Mouse (Mus musculus) CD4-positive helper T cell, adult 2 months (primary cell): ENCODE data around the gene Atg2b.

Experiments
- DNase-seq: peaks from one replicate; pipeline ENCODE4 v3.0.0-alpha.2; 2012; ENCODE audit warnings: low read depth, missing footprints, low spot score

The Atg2b gene

DNA sequence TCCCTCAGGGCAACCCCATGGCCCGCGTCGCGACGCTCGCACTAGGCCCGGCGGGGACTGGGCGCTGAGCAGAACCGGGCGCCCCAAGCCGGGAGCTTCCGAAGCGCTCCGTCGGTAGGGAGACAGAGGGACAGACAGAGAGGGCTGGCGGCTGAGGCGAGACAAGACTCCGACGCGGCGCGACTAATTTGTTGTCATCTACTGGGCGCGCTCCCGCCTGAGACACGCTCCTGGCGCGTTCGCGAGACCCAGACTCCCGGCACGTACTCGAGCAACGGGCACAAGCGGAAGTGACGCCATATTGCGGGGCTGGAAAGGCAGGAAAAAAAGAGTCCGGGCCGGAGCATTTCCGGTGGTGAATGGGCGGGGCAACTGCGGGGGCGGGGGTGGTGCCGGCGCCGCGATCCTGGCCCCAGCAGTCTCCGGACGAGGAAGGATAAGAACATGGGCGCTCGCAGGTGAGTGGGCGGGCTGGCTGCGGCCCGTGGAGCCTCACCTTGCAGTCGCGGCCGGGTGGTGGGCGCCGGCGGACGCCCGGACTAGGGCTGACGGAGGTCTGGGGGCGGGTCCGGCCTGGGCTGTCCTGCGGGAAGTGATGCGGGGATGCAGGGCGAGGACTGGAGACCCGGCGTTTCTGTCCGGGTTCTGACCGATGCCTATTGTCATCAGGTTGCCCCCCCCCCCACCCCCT, at the start of gene Atg2b:
TSS of gene Atg2b (minus strand) at position 211 of the 691 bp plus-strand sequence.
- peak; percentile 97 for DNase-seq

DNA sequence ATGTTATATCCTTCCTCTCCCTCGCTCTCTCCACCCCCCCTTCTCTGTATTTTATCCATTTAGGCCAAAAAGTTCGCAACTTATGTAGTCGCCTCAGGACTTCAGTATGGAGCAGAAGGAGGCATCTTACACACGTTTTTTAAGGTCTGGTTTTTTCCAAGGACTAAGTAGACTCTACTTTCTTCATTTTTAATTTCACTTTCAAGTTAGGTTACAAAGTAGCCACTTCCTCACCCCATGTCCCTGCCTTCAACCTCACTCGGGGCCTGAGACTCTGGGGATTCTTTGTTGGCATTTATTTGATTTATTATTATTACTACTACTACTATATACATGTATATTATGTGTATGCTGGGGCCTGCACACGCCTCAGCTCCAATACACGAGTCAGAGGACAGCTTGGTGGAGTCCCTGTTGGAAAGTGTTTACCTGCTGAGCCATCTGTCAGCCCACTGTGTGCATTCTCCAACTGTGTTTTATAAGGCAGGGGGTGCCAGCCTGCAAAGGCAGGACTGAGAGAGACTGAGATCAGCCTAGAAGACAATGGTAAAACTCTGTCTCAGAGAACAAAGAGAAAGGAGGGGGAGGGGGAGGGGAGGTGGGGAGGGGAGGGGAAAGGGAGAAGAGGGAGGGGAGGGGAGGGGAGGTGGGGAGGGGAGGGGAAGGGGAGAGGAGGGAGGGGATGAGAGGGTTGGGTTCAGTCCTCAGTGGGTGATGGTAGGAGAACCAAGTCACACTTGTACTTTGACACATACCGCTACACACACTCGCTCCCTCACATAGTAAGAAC, 48.6 kb upstream of the Atg2b start:
- no peak for DNase-seq

DNA sequence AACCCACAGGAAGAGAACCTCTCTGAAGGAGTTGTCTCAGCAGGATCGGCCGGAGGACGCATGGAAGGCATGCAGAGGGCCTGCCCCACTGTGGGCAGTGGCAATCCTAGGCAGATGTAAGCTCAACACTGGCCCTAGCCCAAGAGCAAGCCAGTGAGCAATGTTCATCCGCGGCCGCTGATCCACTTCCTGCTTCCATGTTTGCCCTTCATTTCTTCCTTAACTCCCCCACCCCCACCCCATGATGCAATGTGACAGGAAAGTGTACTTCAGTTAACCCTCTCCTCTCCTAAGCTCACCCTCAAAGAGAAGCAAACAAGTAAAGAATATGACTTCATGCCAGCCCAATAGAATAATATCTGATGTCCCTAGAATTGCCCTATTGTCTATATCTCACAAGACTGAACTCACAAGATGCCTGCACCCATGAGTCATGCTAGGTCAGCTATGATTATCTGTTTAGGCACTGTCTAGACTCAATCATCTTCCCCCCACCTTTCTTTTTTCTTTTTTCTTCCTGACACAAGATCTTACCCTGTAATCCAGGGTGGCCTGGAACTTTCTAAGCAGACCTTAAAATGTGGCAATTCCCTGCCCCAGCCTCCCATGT, 45.9 kb upstream of the Atg2b start:
- DNase-seq = no peak

DNA sequence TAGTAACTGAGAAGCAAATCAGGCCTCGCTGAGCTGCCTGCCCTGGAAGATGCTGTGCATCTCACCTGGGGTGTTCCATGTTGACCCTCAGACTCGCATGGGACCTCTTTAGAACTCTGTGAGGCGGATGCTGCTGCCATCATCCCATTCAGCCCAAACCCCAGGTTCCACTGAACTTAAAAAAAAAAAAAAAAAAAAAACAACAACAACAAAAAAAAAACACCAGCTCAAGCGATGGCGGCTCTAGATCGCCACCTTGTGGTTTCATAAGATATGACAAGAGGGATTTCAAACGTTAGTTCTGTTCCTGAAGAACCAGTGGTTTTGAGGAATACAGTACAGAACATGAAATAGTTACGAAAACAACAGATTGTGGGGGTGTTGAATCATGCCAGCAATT, 43.0 kb upstream of the Atg2b start:
- DNase-seq = peak; percentile 54

DNA sequence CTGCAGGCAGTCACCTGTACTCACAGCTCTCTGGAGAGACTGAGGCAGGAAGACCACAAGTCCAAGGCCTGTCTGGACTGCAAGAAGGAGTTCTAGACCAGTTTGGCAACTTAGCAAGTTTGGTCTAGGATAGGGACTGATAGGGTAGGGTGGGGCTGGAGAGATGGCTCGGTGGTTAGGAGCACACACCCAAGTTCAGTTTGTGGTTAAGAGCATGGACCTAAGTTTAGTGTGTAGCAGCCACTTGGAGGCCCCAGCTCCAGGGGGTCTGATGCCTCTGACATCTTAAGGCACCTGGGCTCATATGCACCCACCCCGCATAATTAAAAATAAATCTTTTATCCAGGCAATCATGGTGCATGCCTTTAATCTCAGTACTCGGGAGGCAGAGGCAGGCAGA, 42.3 kb upstream of the Atg2b start:
- no peak for DNase-seq

DNA sequence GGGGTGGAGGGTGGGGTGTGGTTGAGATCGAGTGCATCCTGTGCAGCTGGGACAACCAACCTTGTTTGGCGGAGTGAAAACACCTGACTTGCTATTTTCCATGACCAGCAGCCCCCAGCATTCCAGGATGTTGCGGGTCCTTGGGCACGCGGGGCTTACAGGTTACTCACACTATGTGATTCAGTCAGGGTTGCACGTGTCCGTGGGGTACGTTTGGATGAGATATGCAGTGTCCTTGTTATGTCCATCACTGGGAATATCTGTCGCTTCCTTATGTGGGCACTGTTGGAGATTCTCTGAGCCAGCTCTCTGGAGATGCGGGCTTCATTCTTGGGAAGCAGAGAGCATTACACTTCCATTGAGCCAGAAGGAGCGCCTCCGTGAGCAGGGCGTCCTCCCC, 40.7 kb upstream of the Atg2b start:
- DNase-seq = no peak

DNA sequence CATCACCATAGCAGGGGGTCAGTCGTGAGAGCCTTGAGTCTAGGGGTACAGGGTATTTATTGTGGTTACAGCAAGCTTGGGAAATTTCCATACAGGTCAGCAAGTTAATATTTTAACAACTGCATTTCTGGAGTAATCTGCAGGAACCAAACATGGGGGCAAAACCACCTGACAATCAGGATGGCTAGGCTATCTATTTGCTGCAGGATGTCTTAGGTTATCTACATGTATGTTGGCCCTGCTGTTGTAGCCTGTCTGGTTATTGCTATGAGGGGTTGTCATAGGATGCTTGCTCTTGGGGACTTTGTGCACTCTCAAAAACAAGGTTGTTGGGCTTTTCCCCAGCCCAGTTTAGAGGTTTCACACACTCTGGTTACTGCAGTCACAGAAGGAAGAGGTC, 39.6 kb upstream of the Atg2b start:
- no peak for DNase-seq

DNA sequence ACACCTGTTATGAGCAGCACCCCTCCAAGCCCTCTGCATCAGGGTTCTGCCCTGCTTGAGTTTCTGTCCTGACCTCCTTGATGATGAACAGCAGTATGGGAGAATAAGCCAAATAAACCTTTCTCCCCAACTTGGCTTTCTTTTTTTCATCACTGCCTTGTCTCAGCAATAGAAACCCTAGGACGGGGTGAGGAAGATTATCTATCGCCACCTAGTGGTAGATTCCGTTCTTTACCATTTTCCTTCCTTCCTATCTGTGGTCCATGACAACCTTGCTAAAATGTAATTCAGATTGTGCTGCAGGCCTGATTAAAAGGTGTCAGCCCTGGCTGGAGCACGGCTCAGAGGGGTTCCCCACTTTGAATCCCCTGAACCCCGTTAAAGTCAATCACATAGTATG, 37.6 kb upstream of the Atg2b start:
- DNase-seq = peak; percentile 63

DNA sequence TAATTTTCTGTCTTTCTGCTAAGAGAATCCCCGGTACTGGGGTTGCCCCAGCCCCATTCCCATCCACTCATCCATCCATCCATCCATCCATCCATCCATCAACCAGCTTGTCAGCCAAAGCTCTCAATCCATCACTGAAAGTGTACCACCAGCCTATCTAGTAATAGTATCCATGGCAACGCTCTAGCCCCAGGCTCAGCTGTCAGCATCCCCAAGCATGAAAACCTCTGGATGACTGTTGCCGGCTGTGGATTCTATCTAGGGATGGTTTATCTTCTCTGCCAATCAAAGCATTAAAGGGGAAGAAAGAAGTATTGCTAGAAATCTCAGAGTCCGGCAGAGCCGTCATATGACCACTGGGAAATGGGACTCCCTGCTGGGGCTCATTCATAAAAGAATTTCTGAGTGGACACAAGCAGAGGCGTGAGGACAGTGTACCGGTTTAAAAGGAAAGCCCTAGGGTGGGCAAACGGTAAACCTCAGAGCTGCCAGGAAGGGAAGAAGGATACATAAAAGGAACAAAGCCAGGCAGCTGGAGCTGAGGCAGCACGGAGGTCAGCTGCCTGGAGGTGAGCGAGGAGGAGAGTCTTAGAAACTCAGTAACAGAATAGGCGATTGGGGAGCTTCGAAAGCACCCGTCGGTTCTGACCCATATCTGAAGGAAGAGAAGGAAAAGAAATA, 36.6 kb upstream of the Atg2b start:
- DNase-seq = no peak

DNA sequence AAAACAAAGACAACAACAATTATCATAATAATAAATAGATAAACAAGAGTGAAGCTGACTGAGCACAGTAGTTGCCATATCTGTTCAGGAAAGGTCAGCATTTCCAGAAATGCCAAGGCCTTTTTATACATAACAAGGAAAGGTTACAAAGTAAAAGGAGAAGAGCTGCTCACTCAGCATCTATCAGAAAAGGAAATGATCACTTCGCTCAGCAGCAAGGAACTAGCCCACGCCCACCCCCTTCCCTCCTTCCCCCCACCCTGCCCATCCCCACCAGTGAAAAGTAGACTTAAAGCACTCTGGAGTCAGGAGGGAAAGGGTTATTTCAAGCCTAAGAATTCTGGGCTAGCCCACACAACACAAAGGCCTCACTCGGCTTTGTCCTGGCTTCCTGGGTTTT, 35.2 kb upstream of the Atg2b start:
- no peak for DNase-seq

DNA sequence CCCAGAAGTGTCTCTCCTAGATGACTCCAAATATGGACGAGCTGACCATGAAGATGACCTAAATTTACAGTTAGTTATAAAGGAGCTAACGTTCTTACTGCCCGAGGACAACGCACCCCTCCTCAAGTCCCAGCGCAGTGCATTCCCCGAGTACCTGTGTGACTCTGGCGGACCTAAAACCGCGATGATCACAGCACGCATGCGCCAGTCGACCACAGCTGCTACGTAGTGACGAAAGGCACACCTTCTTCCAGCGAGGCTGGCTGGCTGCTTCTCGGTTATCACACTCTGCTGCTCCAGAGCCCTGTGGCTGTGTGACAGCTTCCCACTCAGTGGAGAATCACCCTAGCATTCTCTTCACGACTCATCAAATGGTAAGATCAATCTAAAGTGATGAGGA, 33.6 kb upstream of the Atg2b start:
- DNase-seq = peak; percentile 64

DNA sequence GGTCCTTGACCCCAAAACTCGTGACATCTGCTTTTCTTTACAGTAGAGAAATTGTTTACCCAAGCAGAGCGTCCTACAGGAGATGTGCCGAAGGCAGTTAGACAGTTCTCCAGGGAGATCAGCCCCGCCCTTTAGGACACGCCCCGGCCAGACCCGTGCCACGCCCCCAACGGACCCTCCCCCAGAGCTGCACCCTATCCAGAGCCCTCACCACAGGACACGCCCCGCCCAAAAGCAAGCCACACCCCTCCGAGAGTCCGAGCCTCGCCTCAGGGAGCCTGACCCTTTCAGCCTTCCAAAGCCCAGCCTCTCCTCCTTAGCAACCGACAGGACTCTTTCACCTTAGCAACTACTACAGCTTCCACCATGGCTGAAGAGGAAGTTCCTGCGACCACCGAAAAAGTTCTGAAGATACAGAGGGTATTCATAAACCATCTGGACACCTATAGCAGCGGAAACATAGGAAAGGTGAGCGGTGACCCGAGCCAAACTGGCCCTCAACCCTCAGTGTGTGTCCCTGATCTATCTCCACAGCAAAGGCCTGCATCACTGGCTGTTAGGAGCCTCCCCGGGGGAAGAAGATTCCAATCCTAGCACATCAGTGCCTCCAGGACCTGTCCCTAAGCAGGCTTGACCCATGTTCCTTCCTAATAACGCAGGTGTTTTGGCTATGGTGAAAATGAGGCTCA, 20.9 kb upstream of the Atg2b start, which contains the start of gene Ak7:
TSS of gene Ak7 (plus strand) at position 178 of the 689 bp plus-strand sequence.
- DNase-seq = peak; percentile 22

DNA sequence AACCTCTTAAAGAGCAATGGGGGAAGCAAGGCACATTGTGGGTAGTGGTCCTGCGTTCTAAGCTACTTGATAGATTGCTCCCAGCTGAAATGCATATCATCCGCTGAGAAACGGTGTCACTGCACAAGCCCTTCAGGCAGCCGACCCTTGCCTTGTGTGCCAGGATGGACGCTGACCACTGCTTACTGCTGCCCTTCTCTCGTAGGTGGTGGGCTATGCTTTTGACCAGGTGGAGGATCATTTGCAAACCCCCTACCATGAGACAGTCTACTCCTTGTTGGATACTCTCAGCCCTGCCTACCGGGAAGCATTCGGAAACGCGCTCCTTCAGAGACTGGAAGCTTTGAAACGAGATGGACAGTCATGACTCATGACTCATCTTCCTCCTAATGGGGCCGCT, 15.4 kb upstream of the Atg2b start:
- no peak for DNase-seq

DNA sequence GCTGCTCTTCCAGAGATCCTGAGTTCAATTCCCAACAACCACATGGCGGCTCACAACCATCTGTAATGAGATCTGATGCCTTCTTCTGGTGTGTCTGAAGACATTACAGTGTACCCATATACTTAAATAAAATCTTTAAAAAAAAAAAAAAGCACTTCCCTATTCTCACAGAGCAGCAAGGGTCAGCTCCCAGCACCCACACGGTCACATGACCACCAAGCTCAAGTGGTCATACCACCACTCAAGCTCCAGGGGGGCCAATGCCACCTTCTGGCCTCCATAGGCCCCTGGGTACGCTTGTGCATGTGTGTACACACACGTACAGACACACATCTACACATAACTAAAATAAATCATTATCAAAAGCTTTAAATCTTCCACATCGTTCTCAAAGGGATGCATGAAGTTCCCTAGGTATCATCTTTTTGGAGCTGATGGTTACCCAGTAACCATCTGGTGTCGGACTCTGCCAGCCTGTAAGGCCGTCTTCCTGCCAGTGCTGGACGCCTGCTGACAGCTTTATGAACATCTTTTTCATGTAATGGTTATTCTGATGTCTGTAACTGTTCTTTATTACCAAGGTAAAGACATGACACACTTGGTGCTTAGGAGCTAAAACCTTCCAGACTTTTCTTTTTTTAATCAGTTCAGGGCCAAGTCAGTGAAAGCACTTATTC, 12.2 kb upstream of the Atg2b start:
- no peak for DNase-seq

DNA sequence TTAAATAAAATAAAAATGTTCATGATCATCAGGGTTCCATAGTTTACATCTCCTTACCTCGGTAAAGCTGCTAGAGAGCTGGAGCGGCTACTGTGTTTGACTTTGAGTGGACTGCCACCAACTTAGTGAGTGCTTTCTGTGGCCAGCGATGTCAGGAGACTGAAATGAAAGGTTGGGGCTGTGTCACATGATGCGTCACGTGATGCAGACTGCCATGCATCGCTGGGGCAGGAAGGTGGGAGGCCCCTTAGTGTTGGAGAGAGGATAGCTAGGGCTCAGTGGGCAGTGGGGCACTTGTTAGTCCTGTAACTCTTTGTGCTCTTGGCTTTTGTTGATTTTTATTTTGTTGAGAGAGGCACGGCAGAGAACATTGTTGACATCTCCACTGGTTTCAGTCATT, 10.8 kb upstream of the Atg2b start:
- DNase-seq = no peak

DNA sequence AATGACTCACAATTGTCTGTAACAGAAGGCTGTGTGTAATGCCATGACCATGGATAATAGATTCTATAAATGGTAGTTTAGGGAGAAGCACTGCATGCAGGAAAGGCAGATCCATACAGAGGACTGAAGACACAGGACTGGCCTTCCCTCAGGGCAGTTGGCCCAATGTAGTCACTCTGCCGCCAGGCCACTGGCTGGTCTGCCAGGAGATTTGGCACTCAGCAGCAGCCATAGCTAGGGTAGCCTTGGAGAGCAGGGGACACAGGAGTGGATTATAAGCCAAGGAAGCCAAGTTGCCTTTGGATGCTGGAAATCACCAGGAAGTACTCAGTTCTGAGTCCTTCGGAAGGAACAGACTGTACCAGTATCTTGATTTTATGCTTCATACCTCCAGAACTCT, 9.0 kb upstream of the Atg2b start:
- no peak for DNase-seq

DNA sequence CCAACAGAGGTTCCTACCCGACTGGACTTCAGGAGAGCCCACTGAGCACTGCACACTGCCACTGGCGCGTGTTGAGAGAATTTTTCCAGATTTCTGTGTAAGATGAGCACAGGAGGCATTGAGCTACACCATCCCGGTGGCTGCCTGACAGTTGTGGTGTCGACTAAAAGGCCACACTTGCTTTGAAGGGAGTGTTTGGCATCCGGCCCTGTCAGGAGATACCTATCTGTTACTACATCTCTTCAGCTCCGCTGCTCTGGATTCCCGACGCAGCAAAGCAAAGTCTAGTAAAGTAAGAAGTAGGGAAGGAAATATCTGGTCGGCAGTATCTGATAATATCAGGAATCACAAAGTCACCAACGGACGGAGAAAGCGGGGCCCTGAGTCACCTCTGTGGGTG, 4.4 kb upstream of the Atg2b start:
- DNase-seq = no peak

DNA sequence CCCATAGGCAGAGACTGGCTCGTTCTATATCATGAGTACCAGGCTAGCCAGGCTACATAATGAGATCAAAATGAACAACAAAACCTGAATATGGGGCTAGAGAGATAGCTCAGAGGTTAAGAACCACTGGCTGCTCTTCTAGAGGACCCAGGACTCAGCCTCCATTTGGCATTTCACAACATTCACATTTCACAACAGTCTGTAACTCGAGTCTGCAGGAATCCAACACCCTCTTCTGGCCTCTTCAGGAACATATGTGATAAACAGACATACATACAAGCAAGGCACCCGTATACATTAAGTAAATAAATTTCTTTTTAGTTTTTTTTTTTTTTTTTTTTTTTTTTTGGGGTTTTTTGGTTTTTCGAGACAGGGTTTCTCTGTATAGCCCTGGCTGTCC, 3.5 kb upstream of the Atg2b start:
- DNase-seq = no peak

DNA sequence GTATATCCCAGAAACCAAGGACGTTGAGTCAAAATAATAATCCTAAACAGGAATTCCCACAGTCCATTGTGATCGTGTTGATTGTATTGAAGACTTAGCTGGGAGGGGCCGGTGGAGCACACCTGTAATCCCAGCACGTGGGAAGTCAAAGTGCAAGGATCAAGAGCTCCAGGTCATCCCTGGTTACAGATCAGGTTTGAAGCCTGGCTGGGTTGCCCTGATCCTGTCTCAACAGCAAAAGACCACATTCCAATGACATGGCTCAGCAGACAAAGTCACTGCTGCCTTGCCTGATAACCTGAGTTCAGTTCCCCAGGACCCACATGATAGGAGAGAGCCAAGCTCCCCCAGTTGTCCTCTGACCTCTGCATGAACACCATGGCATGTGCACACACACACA, 2.4 kb upstream of the Atg2b start:
- no peak for DNase-seq

DNA sequence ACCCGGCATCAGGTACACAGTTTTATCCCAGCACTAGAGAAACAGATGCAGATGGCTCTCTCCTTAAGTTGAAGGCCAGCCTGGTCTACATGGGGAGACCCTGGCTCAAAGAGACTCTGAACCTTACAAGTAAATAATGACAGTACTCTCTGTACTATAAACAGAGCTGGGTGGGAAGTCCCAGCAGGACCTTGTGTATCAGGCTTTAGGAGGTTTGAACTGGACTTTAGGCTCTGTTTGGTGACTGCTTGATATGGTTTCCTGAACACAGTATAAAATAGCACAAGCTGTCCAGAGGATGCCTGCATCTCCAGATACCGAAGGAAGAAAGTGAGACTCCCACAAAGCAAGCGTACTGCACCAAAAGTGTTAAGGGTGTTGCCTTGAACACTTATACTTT, 1.8 kb upstream of the Atg2b start:
- DNase-seq = no peak
